Mouse (Mus musculus) gastrocnemius, postnatal 14 days (tissue): ENCODE data around the gene Pla2g15. TPM values are rescaled to one million over a fixed set of nuclear protein-coding genes. Genes with fewer than 3 reads are reported as not detected.
A peak's percentile ranks its signal among the peaks of the same experiment; 100 is the strongest.

ENCODE experiments used
- DNase-seq: peaks from one replicate; pipeline ENCODE4 v3.0.0; 2021; ENCODE audit warnings: mixed read lengths
- intact Hi-C: fragments of 180-260 bp; cut with DNase I; formaldehyde crosslinking; loops from one replicate; pipeline ENCODE4 v1.15.1; 2025; ENCODE audit warnings: low total_unique reads
- total RNA-seq, 2 experiments: library from RNA; stranded (reverse); gene quantifications; 2 replicates each; pipeline ENCODE4 v1.2.3; 2021

Pla2g15 gene
- total RNA-seq, 2 experiments from 2014 or later, result 4.5 to 5.0 TPM

GRCm38 (mm10) chr8:106133526-106133925 lies 16.7 kb upstream of the Pla2g15 start:
- intact Hi-C loops, result no loop called here
- no peak for DNase-seq

- no peak for DNase-seq
- intact Hi-C loops, result no loop called here
Measured at GRCm38 (mm10) chr8:106133946-106134345, 16.3 kb upstream of the Pla2g15 start.

- intact Hi-C loops, result loop anchor here (5.0 kb wide), 1 partner anchor 62 kb away; no protein-coding TSS in a partner anchor
- DNase-seq, result no peak
Measured at GRCm38 (mm10) chr8:106134751-106135571, 15.2 kb upstream of the Pla2g15 start.

- intact Hi-C loops, result loop anchor here (5.0 kb wide), 1 partner anchor 62 kb away; no protein-coding TSS in a partner anchor
- no peak for DNase-seq
Measured at GRCm38 (mm10) chr8:106135672-106136071, 14.5 kb upstream of the Pla2g15 start.

- DNase-seq, result no peak
- intact Hi-C loops, result loop anchor here (5.0 kb wide), 1 partner anchor 61 kb away; no protein-coding TSS in a partner anchor
Measured at GRCm38 (mm10) chr8:106136156-106137130, 13.8 kb upstream of the Pla2g15 start, which contains the start of gene Esrp2. Esrp2 (minus strand) TSS chr8:106136974.

- intact Hi-C loops, result loop anchor here (5.0 kb wide), 1 partner anchor 60 kb away; no protein-coding TSS in a partner anchor
- DNase-seq, result no peak
Measured at GRCm38 (mm10) chr8:106137218-106137905, 12.8 kb upstream of the Pla2g15 start.

- DNase-seq, result no peak
- intact Hi-C loops, result loop anchor here (5.0 kb wide), 1 partner anchor 59 kb away; no protein-coding TSS in a partner anchor
Measured at GRCm38 (mm10) chr8:106137906-106138477, 12.2 kb upstream of the Pla2g15 start.

GRCm38 (mm10) chr8:106138616-106139015 lies 11.6 kb upstream of the Pla2g15 start:
- intact Hi-C loops, result loop anchor here (5.0 kb wide), 1 partner anchor 59 kb away; no protein-coding TSS in a partner anchor
- DNase-seq, result no peak

GRCm38 (mm10) chr8:106140191-106140590 lies 10.0 kb upstream of the Pla2g15 start:
- no peak for DNase-seq
- intact Hi-C loops, result loop anchor here (5.0 to 10.0 kb wide), 2 partner anchors 87 to 255 kb away; no protein-coding TSS in a partner anchor

GRCm38 (mm10) chr8:106140769-106141168 lies 9.4 kb upstream of the Pla2g15 start:
- intact Hi-C loops, result loop anchor here (5.0 to 10.0 kb wide), 2 partner anchors 87 to 254 kb away; no protein-coding TSS in a partner anchor
- peak; percentile 73 for DNase-seq

- intact Hi-C loops, result loop anchor here (10.0 kb wide), 1 partner anchor 249 kb away; no protein-coding TSS in a partner anchor
- no peak for DNase-seq
Measured at GRCm38 (mm10) chr8:106145331-106145730, 4.9 kb upstream of the Pla2g15 start.

- intact Hi-C loops, result loop anchor here (10.0 kb wide), 1 partner anchor 249 kb away; no protein-coding TSS in a partner anchor
- no peak for DNase-seq
Measured at GRCm38 (mm10) chr8:106146014-106146413, 4.2 kb upstream of the Pla2g15 start.

- intact Hi-C loops, result loop anchor here (10.0 kb wide), 1 partner anchor 247 kb away; no protein-coding TSS in a partner anchor
- DNase-seq, result no peak
Measured at GRCm38 (mm10) chr8:106147868-106148565, 2.2 kb upstream of the Pla2g15 start.

GRCm38 (mm10) chr8:106149025-106149424 lies 1.2 kb upstream of the Pla2g15 start:
- intact Hi-C loops, result loop anchor here (10.0 kb wide), 1 partner anchor 246 kb away; no protein-coding TSS in a partner anchor
- no peak for DNase-seq

- DNase-seq, result no peak
- intact Hi-C loops, result no loop called here
Measured at GRCm38 (mm10) chr8:106150653-106151000, 428 bp downstream of the Pla2g15 start.

GRCm38 (mm10) chr8:106151041-106151440 lies 842 bp downstream of the Pla2g15 start:
- intact Hi-C loops, result no loop called here
- DNase-seq, result no peak

GRCm38 (mm10) chr8:106152876-106153275 lies 2.7 kb downstream of the Pla2g15 start:
- intact Hi-C loops, result no loop called here
- no peak for DNase-seq

- intact Hi-C loops, result no loop called here
Measured at GRCm38 (mm10) chr8:106157419-106157818, 7.2 kb downstream of the Pla2g15 start.

More at GRCm38 (mm10) chr8:106157419-106157818, 7.2 kb downstream of the Pla2g15 start:
- DNase-seq, result no peak
